Mouse (Mus musculus) midbrain, postnatal 0 days (tissue): ENCODE data around the gene Dnaic1. TPM values are rescaled to one million over a fixed set of nuclear protein-coding genes. Genes with fewer than 3 reads are reported as not detected.

Source experiments
- ATAC-seq: fragments of 200-750 bp; cut with Nextera tagmentation; 2 replicates; pipeline ENCODE4 v1.8.0; 2017; ENCODE audit warnings: moderate number of reproducible peaks, mild to moderate bottlenecking, moderate TSS enrichment, moderate library complexity; ENCODE audit not compliant: low FRiP score
- DNase-seq: peaks from one replicate; pipeline ENCODE4 v3.0.0-alpha.2; 2015; ENCODE audit warnings: low spot score
- H3K27ac ChIP-seq: fragments of 300-500 bp; sonication (generic); 2 replicates; pipeline ENCODE4 v1.5.1; 2014; ENCODE audit warnings: low read depth, mild to moderate bottlenecking, low read length, mixed read lengths
- H3K27me3 ChIP-seq: fragments of 300-500 bp; sonication (generic); 2 replicates; pipeline ENCODE4 v1.6.1; 2014; ENCODE audit warnings: low read length, control low read depth, mixed read lengths; ENCODE audit not compliant: insufficient read depth
- H3K36me3 ChIP-seq: fragments of 300-500 bp; sonication (generic); 2 replicates; pipeline ENCODE4 v1.6.1; 2014; ENCODE audit warnings: low read length, control low read depth, mixed read lengths; ENCODE audit not compliant: insufficient read depth
- H3K4me1 ChIP-seq: fragments of 300-500 bp; sonication (generic); 2 replicates; pipeline ENCODE4 v1.6.1; 2014; ENCODE audit warnings: mild to moderate bottlenecking, control low read depth, antibody characterized with exemption, low read length, mixed read lengths; ENCODE audit not compliant: insufficient read depth
- H3K4me2 ChIP-seq: fragments of 300-500 bp; sonication (generic); 2 replicates; pipeline ENCODE4 v1.6.1; 2014; ENCODE audit warnings: low read depth, mild to moderate bottlenecking, low read length, mixed read lengths; ENCODE audit not compliant: poor library complexity, severe bottlenecking
- H3K4me3 ChIP-seq: fragments of 300-500 bp; sonication (generic); 2 replicates; pipeline ENCODE4 v1.5.1; 2014; ENCODE audit warnings: low read depth, mild to moderate bottlenecking, low read length, moderate library complexity
- H3K9ac ChIP-seq: fragments of 300-500 bp; sonication (generic); replicated peaks from 2 replicates; pipeline ENCODE4 v1.6.1; 2014; ENCODE audit warnings: mild to moderate bottlenecking, low read length, moderate library complexity, mixed read lengths; ENCODE audit not compliant: poor library complexity, severe bottlenecking
- H3K9me3 ChIP-seq: fragments of 300-500 bp; sonication (generic); 2 replicates; pipeline ENCODE4 v1.6.1; 2016; ENCODE audit warnings: low read length, control low read depth
- CTCF ChIP-seq: IDR thresholded peaks from 2 replicates; pipeline ENCODE4 v1.5.1; 2016; ENCODE audit warnings: antibody characterized with exemption, mild to moderate bottlenecking
- WGBS: fragments of 180-500 bp; shearing (Covaris S2); extraction: QIAGEN DNeasy Blood & Tissue Kit; methylation state at CpG from one replicate; pipeline ENCODE4 v1.1.7; 2014; 5-methylcytosine and 5-hydroxymethylcytosine counted together
- polyA plus RNA-seq: library from polyadenylated mRNA; unstranded; fragments of >200 nt; fragmentation: Nextera tagmentation; extraction: Ambion mirVana; gene quantifications from 2 replicates; pipeline ENCODE4 v1.2.1, GENCODE M21; 2015
- total RNA-seq: library from RNA; depleted of rRNA; stranded (reverse); fragments of >200 nt; gene quantifications from 2 replicates; pipeline ENCODE4 v1.2.3, GENCODE M21; 2014

The Dnaic1 gene
- total and polyA plus RNA-seq, 2 experiments from 2014 or later: 1.7 to 3.2 TPM

- Histone ChIP-seq H3K4me3 (no peak overlapping the region), H3K36me3 (peaks cover 4% of the 10 kb centered on the region; the same call in 1 of the 2 replicates), H3K9ac (no peak overlapping the region), H3K4me1 (peaks cover 20% of the 10 kb centered on the region), H3K27ac (no peak overlapping the region), H3K27me3 (no peaks in the 10 kb centered on the region), H3K4me2 (no peak overlapping the region), H3K9me3 (no peaks in the 10 kb centered on the region)
- 46% methylated on average over 8 of the region's 8 CpGs for WGBS
- TF ChIP-seq CTCF: no peak
- no peak for DNase-seq
- ATAC-seq: no peak
These were observed 65.1 kb downstream of the Dnaic1 start for GRCm38 (mm10) chr4:41634631-41635030.

GRCm38 (mm10) chr4:41635224-41635623, 65.6 kb downstream of the Dnaic1 start:
- DNase-seq: no peak
- ATAC-seq: no peak
- no peak overlapping the region for H3K4me2 ChIP-seq
- no peaks in the 10 kb centered on the region for H3K9me3 ChIP-seq
- 82% methylated on average over 8 of the region's 8 CpGs for WGBS
- H3K4me3 ChIP-seq: no peak overlapping the region
- H3K27ac ChIP-seq: no peak overlapping the region
- peaks cover 20% of the 10 kb centered on the region for H3K4me1 ChIP-seq
- TF ChIP-seq CTCF: peak; percentile 29
- H3K27me3 ChIP-seq: no peaks in the 10 kb centered on the region
- H3K36me3 ChIP-seq: peaks cover 4% of the 10 kb centered on the region; the same call in 1 of the 2 replicates
- no peak overlapping the region for H3K9ac ChIP-seq

DNA sequence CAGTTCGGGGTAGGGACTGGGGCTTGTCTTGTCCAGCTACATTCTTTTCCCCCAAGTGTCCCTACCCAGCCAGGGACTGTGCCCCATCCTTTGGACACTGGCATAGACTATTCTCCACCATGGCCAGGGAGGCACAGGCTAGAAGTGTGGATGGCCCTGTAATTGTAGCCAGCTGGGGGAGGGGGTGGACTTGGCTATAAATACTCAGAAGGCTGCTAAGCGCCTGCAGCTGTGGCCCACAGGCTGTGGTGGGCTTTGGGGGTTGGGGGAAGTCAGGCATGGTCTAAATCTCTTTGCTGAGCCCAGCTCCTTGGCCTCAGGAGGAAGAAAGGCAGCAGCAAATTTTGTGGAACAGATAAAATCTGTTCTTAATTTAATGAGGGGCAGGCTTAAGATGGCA, 66.3 kb downstream of the Dnaic1 start:
- Histone ChIP-seq H3K4me1 (peaks cover 23% of the 10 kb centered on the region), H3K4me3 (no peak overlapping the region), H3K9ac (no peak overlapping the region), H3K27ac (no peak overlapping the region), H3K27me3 (no peaks in the 10 kb centered on the region), H3K36me3 (peaks cover 4% of the 10 kb centered on the region; the same call in 1 of the 2 replicates), H3K9me3 (no peaks in the 10 kb centered on the region), H3K4me2 (no peak overlapping the region)
- WGBS: 67% methylated on average over 2 of the region's 2 CpGs
- DNase-seq: peak; percentile 50
- TF ChIP-seq CTCF: no peak
- no peak for ATAC-seq

GRCm38 (mm10) chr4:41636366-41636765, 66.8 kb downstream of the Dnaic1 start:
- WGBS: 57% methylated on average over 7 of the region's 7 CpGs
- Histone ChIP-seq H3K4me1 (peaks cover 21% of the 10 kb centered on the region), H3K27ac (no peak overlapping the region), H3K9ac (no peak overlapping the region), H3K27me3 (no peaks in the 10 kb centered on the region), H3K36me3 (peaks cover 4% of the 10 kb centered on the region; the same call in 1 of the 2 replicates), H3K4me2 (no peak overlapping the region), H3K9me3 (no peaks in the 10 kb centered on the region), H3K4me3 (no peak overlapping the region)
- TF ChIP-seq CTCF: no peak
- DNase-seq (no peak), ATAC-seq (no peak)

DNA sequence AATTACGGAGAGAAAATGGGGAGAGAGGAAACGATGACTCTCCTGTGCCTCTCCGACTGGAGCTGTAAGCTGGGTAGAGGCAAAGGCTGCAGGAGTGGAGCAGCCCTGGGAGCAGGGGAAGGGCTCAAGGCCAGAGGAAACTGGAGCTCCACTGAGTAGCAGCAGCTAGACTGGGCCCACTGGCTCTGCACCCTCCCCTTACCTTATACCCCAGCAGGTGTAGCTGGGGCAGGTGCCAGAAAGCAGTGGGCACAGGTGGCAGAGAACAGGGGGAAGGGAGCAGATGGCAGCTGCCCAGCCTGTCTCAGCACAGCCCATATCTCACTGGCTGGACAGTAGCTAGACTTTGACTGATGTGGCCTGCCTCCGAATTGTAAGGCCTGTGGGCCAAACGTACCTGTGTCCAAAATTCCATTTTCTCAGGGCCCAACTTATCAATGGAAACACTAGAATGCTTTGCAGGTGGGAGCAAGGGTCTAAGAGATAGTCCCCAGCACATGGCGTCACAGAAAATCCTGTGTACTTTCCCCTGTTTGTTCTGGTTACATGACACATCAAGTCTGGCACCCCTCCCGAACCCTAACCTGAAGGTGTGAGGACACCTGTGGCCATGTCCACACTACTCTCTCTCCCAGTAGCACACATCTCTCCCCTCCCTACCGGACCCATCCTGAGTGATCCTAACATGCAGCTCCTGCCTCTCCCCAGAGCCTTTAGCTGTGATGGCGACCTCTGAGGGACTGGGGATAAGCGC, 67.5 kb downstream of the Dnaic1 start:
- ATAC-seq: no peak
- Histone ChIP-seq H3K4me2 (no peak overlapping the region), H3K9ac (0 out of 2 replicates have a peak overlapping the region, but pooled peaks have one; percentile 30), H3K27ac (no peak overlapping the region), H3K4me3 (no peak overlapping the region), H3K36me3 (peaks cover 4% of the 10 kb centered on the region; the same call in 1 of the 2 replicates), H3K27me3 (no peaks in the 10 kb centered on the region), H3K9me3 (no peaks in the 10 kb centered on the region), H3K4me1 (peaks cover 17% of the 10 kb centered on the region)
- 85% methylated on average over 10 of the region's 10 CpGs for WGBS
- no peak for DNase-seq
- no peak for TF ChIP-seq CTCF

DNA sequence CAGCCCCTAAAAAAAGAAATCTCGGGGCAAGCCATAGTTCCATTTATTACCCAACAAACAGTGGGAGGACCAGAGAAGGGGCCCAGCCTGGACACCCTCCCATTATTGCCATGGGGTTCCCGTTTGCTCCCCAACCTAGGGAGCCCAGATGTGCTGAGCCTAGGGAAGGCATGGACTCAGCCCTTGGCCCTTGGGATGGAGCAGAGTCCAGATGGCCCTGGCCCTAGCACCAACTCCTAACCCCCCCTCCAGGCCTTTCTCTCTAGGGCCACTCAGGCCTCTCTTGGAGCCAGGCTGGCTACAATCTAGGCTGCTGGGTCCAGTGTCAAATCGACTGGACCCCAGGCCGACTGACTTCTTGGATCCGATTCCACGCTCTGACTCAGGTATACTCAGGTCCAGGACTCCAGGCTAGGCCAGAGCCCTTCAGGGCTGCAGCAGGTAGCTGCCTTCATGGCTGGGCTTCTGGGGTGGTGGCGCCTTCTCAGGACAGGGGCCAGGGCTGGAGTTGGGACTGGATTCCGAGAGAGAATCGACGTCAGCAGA, 68.7 kb downstream of the Dnaic1 start:
- Histone ChIP-seq H3K36me3 (peaks cover 4% of the 10 kb centered on the region; the same call in 1 of the 2 replicates), H3K27me3 (no peaks in the 10 kb centered on the region), H3K9ac (peak overlapping the region; percentile 86), H3K4me1 (peaks cover 17% of the 10 kb centered on the region), H3K27ac (no peak overlapping the region), H3K4me2 (peak overlapping the region; percentile 64), H3K4me3 (peak overlapping the region; percentile 48), H3K9me3 (no peaks in the 10 kb centered on the region)
- ATAC-seq (no peak), DNase-seq (no peak)
- TF ChIP-seq CTCF: no peak
- WGBS: 92% methylated on average over 10 of the region's 10 CpGs
